Mouse (Mus musculus) G1E (cell line): ENCODE results near the gene Slc37a4. TPM values are rescaled to one million over a fixed set of nuclear protein-coding genes. Genes with fewer than 3 reads are reported as not detected.
"Not testable (repeated sequence)": the region's sequence is repeated elsewhere in the genome, so short reads cannot be mapped to it uniquely, and the experiment has no call there.

Experiments used
- ATAC-seq: 2 replicates; pipeline ENCODE4 v1.8.0; 2016; ENCODE audit warnings: mild to moderate bottlenecking; ENCODE audit not compliant: insufficient number of reproducible peaks, poor library complexity, low FRiP score, severe bottlenecking; ENCODE audit errors: extremely low read depth
- DNase-seq: peaks from one replicate; pipeline ENCODE4 v3.0.0; 2012; ENCODE audit warnings: low spot score
- H3K27me3 ChIP-seq: 2 replicates; pipeline ENCODE4 v1.6.1; 2012; ENCODE audit warnings: mild to moderate bottlenecking, low read length, inconsistent platforms; ENCODE audit not compliant: insufficient read depth
- H3K36me3 ChIP-seq: replicated peaks from 2 replicates; pipeline ENCODE3; 2012; ENCODE audit warnings: mild to moderate bottlenecking, inconsistent platforms
- H3K4me1 ChIP-seq: 2 replicates; pipeline ENCODE4 v1.6.1; 2012; ENCODE audit warnings: low read depth, low read length, inconsistent platforms, mixed read lengths; ENCODE audit not compliant: insufficient read depth
- H3K4me3 ChIP-seq: 2 replicates; pipeline ENCODE4 v1.5.1; 2012; ENCODE audit warnings: low read depth, mild to moderate bottlenecking, inconsistent platforms, low read length, moderate library complexity, mixed read lengths
- H3K9me3 ChIP-seq: replicated peaks from 2 replicates; pipeline ENCODE4 v1.6.1; 2012; ENCODE audit warnings: inconsistent platforms
- CTCF ChIP-seq: IDR thresholded peaks from 2 replicates; pipeline ENCODE4 v1.5.1; 2012; ENCODE audit warnings: low read depth, low read length, inconsistent platforms, mixed read lengths
- GATA1 ChIP-seq: IDR thresholded peaks from 2 replicates; pipeline ENCODE4 v1.6.1; 2012; ENCODE audit warnings: borderline replicate concordance, low read length, inconsistent platforms, mixed read lengths
- GATA2 ChIP-seq: IDR thresholded peaks from 2 replicates; pipeline ENCODE4 v1.6.1; 2012; ENCODE audit warnings: low read depth, low read length, inconsistent platforms, borderline replicate concordance
- POLR2AphosphoS5 ChIP-seq: IDR thresholded peaks from 2 replicates; pipeline ENCODE4 v1.6.1; 2012; ENCODE audit warnings: low read depth, low read length, inconsistent platforms; ENCODE audit not compliant: insufficient replicate concordance
- TAL1 ChIP-seq: conservative IDR thresholded peaks from 2 replicates; pipeline ENCODE4 v1.6.1; 2012; ENCODE audit warnings: low read depth, low read length, inconsistent platforms, mixed read lengths
- polyA plus RNA-seq: library from polyadenylated mRNA; stranded (reverse); fragments of >175 nt; gene quantifications from 2 replicates; pipeline ENCODE4 v1.2.3, GENCODE M21; 2012
- total RNA-seq, 2 experiments: library from RNA; stranded (forward) in 1 of 2; stranded (reverse) in 1 of 2; fragments of 200-1000 nt in 1 of 2; fragments of >200 nt in 1 of 2; fragmentation: Nextera tagmentation in 1 of 2; gene quantifications; 2 replicates each; pipeline ENCODE4 v1.2.3; 2014 to 2017

Gene Slc37a4
- total and polyA plus RNA-seq, 3 experiments: 10.4 to 24.4 (median 16.0) TPM

DNA sequence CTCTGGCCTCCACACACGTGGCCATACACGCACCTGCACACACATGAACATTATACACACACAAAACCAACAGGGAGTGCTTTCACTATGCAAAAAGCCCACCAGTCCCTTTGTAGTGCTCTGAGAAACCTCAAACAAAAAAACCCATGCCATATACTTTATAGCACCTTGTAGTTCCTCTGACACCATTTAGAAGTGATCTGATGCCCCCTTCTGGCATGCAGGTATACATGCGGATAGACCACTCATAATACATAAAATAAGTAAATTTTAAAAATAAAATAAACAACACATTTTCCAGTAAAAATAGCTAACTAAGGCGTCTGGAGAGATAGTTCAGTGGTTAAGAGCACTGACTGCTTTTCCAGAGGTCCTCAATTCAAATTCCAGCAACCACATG, 39.4 kb upstream of the Slc37a4 start:
- peaks cover 74% of the 10 kb centered on the region for H3K36me3 ChIP-seq
- peak; percentile 42 for DNase-seq

DNA sequence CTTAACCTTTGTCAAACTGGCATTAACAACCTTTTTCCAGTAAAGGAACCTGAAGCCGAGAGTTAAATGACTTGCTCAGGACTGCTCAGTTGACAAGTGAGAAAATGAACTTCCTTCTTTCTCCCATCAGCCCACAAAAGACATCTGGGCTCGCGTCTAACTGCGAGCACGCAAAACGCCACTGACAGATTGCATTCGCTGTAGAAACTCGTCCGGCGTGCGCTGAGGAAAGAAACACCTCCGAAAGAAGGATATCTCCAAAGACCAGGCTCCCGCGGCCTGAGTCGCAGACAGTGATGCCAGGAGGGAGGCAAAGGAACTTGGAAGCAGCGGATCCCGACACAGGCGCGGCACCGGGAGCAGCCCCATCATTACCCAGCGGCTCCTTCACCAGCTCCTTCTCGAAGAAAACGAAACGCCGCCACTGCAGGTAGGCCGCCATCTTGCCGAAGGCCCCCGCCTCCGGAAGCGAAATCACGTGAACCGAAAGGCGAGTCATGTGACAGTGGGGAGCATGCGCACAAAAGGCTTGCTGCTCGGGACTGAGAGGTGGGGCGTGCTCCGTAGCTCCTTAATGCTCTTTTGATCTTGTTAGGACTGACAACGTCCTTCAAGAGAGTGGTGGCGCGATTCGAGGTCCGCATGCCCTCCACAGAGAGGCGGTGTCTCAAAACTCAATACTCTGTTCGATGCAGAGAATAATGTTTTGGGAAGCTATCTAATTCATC, 35.3 kb upstream of the Slc37a4 start, which contains the start of gene Vps11:
TSS of gene Vps11 (minus strand) at position 481 of the 728 bp plus-strand sequence.
- Histone ChIP-seq H3K4me3 (peak within 1 kb of the TSS; percentile 89), H3K27me3 (no peaks in the 10 kb centered on the region), H3K4me1 (peaks cover 25% of the 10 kb centered on the region), H3K9me3 (no peaks in the 10 kb centered on the region), H3K36me3 (peaks cover 33% of the 10 kb centered on the region)
- ATAC-seq (peak; percentile 82), DNase-seq (peak; percentile 74)
- no peak for TF ChIP-seq GATA2
- no peak for TF ChIP-seq CTCF
- no peak for TF ChIP-seq POLR2AphosphoS5
- TF ChIP-seq GATA1: no peak
- TF ChIP-seq TAL1: no peak

More for the DNA sequence above, 39.4 kb upstream of the Slc37a4 start:
- Histone ChIP-seq H3K4me3 (no peak overlapping the region), H3K4me1 (peaks cover 38% of the 10 kb centered on the region), H3K9me3 (no peaks in the 10 kb centered on the region), H3K27me3 (no peaks in the 10 kb centered on the region)
- TF ChIP-seq GATA1: no peak
- no peak for TF ChIP-seq POLR2AphosphoS5
- no peak for TF ChIP-seq GATA2
- TF ChIP-seq TAL1: no peak
- no peak; the same call in 1 of the 2 replicates for TF ChIP-seq CTCF
- ATAC-seq: no peak

DNA sequence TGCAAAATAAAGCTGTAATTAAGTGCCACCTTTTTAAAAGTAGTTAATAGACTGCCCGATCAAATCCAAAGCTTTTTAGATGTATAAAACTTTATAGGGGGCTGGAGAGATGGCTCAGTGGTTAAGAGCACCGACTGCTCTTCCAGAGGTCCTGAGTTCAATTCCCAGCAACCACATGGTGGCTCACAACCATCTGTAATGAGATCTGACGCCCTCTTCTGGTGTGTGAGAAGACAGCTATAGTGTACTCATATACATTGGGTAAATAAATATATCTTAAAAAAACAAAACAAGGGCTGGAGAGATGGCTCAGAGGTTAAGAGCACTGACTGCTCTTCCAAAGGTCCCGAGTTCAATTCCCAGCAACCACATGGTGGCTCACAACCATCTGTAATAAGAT, 34.7 kb upstream of the Slc37a4 start:
- H3K9me3 ChIP-seq, H3K27me3 ChIP-seq, ATAC-seq, DNase-seq: not testable (repeated sequence)
- Histone ChIP-seq H3K4me1 (peaks cover 24% of the 10 kb centered on the region), H3K36me3 (peaks cover 27% of the 10 kb centered on the region), H3K4me3 (peak overlapping the region; percentile 89; the same call in 1 of the 2 replicates)

GRCm38 (mm10) chr9:44364480-44364879, 32.2 kb upstream of the Slc37a4 start:
- H3K4me3 ChIP-seq: no peak overlapping the region
- no peak for ATAC-seq
- no peaks in the 10 kb centered on the region for H3K27me3 ChIP-seq
- H3K9me3 ChIP-seq: no peaks in the 10 kb centered on the region
- DNase-seq: no peak
- no peak for TF ChIP-seq GATA2
- no peak for TF ChIP-seq POLR2AphosphoS5
- TF ChIP-seq TAL1: no peak
- TF ChIP-seq CTCF: no peak
- peaks cover 6% of the 10 kb centered on the region for H3K36me3 ChIP-seq
- peaks cover 16% of the 10 kb centered on the region for H3K4me1 ChIP-seq

DNA sequence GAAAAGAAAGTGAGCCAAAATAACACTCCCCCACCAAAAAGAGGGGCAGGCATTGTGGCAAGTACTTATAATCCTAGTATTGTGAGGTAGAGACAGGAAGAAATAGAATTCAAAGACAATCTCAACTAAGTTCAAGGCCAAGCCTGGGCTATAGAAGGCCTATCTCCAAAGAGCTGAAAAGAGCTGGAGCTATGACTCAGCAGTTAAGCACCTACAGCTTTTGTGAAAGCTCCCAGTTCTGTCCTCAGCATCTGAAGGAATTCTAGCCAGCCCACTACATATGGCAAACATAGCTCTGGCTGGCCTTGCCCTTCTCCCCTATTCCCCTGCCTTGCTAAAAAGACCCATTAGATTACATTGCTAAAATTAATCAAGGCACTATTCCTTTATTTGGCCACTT, 23.3 kb upstream of the Slc37a4 start:
- H3K9me3 ChIP-seq: no peaks in the 10 kb centered on the region
- H3K4me3 ChIP-seq: no peak overlapping the region
- no peak for TF ChIP-seq GATA2
- no peak for TF ChIP-seq GATA1
- TF ChIP-seq CTCF: no peak
- DNase-seq: no peak
- no peaks in the 10 kb centered on the region for H3K27me3 ChIP-seq
- peaks cover 5% of the 10 kb centered on the region; the same call in 1 of the 2 replicates for H3K4me1 ChIP-seq
- no peak for ATAC-seq
- H3K36me3 ChIP-seq: peaks cover 11% of the 10 kb centered on the region

DNA sequence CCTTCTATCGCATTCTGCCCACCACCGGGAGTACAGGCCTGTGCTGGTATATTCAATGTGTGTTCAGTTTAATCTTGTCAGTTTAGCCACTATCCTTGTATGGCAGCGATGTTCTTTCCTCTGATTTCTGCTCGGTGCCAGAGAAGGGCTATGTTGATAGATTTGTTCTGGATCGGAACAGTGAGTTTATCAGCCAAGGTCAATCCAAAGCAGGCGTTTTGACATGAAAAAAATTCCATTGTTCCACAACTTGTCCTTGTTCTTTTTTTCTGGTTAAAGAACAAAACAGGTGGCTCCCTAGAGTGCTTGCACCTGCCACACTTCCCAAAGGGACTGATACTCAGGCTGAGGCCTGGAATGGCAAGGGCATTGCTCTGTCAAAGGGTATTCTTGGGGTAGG, 20.5 kb upstream of the Slc37a4 start:
- ATAC-seq: no peak
- Histone ChIP-seq H3K9me3 (no peaks in the 10 kb centered on the region), H3K4me1 (peaks cover 22% of the 10 kb centered on the region), H3K4me3 (no peak overlapping the region), H3K36me3 (peaks cover 20% of the 10 kb centered on the region), H3K27me3 (no peaks in the 10 kb centered on the region)
- DNase-seq: no peak
- TF ChIP-seq TAL1 (no peak), GATA1 (no peak), CTCF (no peak), POLR2AphosphoS5 (no peak)

DNA sequence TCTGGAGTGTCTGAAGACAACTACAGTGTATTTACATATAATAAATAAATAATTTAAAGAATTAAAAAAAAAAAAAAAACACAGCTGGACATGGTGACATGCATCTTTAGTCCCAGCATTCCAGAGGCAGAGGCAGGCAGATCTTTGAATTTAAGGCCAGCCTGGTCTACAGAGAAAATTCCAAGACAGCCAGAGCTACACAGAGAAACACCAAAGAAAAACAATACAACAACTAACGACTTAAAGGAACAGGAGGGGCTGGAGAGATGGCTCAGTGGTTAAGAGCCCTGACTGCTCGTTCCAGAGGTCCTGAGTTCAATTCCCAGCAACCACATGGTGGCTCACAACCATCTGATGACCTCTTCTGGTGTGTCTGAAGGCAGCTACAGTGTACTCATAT, 19.3 kb upstream of the Slc37a4 start:
- ATAC-seq, DNase-seq, H3K27me3 ChIP-seq, H3K4me3 ChIP-seq, H3K9me3 ChIP-seq: not testable (repeated sequence)
- Histone ChIP-seq H3K4me1 (peaks cover 32% of the 10 kb centered on the region), H3K36me3 (peaks cover 32% of the 10 kb centered on the region)
